Mouse (Mus musculus): Measurements from ENCODE around the gene Tial1. TPM values are rescaled to one million over a fixed set of nuclear protein-coding genes. Genes with fewer than 3 reads are reported as not detected.

Gene Tial1
- 32.7 and 41.5 TPM in 2 replicates for polyA plus RNA-seq (2012; rRNA removed; ENCODE audit: low replicate concordance)

DNA sequence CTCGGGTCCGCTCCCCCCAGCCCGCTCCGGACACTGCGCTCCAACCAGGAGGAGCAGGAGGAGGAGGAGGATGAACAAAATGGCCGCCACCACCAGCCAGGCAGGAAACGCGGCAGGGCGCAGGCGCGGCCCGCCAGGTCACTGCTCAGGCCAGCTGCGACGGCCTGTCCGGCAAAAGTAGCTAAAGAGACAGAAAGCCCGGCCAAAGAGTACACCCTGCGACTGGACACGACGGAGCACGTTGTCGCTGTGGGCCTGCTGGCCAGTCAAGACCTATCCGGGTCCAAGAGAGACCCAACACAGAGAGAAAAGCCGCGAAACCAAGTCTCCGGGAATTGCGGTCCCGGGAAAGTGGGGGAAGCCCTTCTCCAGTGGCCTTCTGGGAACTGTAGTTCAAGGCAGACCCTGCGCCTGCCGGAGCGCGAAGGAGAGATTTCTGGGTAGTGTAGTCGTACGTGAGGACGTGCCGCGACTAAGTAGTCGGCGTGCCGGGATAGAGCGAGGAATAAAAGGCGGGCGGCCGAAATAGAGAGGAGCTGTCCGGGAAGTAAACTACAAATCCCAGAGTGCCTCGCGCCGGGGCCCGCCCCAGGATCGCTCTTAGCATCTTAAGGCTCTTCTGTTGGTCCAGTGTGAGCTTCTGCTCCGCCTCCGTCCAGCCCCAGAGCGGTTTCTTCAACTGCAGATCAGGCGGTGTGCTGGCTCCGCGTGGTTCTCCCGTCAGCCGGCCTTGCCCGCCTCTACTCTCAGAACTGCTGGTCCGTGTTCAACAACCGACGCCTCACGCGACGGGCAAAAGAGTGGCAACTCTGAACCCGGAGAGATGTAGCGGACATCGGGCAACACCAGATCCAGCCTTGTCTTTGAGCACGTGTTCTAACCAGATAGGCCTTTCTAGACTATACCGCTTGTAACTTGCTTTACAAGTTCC lies at the start of gene Tial1:
TSS of gene Tial1 (minus strand) at position 433 of the 931 bp plus-strand sequence.

DNA sequence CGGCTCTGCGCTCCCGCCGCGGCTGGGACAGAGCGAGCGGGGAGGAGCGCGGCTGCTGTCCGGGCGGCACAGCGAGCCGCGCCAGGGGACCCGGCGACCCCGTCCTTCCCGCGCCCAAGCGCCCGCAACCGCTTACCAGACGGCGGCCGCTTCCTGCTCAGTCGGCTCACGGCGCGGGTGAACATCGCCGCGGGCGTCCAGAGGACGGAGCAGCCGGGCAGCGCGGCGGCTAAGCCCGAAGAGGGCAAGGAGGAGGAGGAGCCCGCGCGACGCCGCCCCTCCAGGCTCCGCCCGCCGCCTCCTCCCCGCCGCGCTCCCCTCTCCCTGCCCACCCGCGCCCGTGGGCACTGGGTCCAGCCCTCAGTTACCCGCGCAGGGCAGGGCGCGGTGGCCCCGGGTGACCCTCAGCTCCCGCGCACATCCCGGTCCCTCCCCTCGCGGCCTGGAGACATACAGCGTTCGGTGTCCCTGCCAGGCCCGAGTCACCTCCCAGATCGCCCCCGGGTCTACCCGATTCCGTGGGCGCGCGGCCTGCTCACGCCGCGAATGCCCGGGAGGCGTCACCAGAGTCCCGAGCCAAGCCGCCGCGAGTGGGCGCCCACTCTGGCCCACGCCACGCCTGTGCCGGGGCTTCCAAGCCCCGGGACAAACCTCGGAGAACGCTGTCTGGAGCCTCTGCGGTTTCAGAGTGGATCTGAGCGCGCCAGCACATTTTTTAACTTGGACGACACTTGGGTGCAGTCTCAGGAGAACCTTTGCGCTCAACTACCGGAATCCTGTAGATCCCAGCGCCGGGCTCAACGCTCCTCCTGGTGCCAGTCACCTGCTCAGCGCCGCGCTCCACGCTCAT lies 43.4 kb downstream of the Tial1 start, which contains the start of gene Rgs10:
TSS of gene Rgs10 (minus strand) at position 829 of the 850 bp plus-strand sequence.

Other genes starting within 250 kb of the Tial1 start
- 22.2 and 38.8 TPM in 2 replicates for gene Armc5, start 224.4 kb downstream of the Tial1 start, polyA plus RNA-seq (2012; rRNA removed; ENCODE audit: low replicate concordance)
- gene 9130023H24Rik, start 223.7 kb downstream of the Tial1 start, polyA plus RNA-seq (2012; rRNA removed; ENCODE audit: low replicate concordance), result 3.4 and 4.6 TPM in 2 replicates
- 56.0 and 218 TPM in 2 replicates for gene Tgfb1i1, start 214.9 kb downstream of the Tial1 start, polyA plus RNA-seq (2012; rRNA removed; ENCODE audit: low replicate concordance)
- gene Slc5a2, start 196.1 kb downstream of the Tial1 start, polyA plus RNA-seq (2012; rRNA removed; ENCODE audit: low replicate concordance), result 0.06 and 0.08 TPM in 2 replicates
- gene BC017158, start 163.5 kb downstream of the Tial1 start, polyA plus RNA-seq (2012; rRNA removed; ENCODE audit: low replicate concordance), result 40.7 and 94.6 TPM in 2 replicates
- gene Rgs10, start 43.0 kb downstream of the Tial1 start, polyA plus RNA-seq (2012; rRNA removed; ENCODE audit: low replicate concordance), result 10.6 and 13.6 TPM in 2 replicates
- 39.9 and 44.7 TPM in 2 replicates for gene Bag3, start 61.9 kb upstream of the Tial1 start, polyA plus RNA-seq (2012; rRNA removed; ENCODE audit: low replicate concordance)
- 6.7 and 8.3 TPM in 2 replicates for gene Inpp5f, start 149.6 kb upstream of the Tial1 start, polyA plus RNA-seq (2012; rRNA removed; ENCODE audit: low replicate concordance)

Data from subcutaneous adipose tissue, adult 2 months (tissue).